Mouse (Mus musculus): ENCODE measurements around the gene Actl9. TPM values are rescaled to one million over a fixed set of nuclear protein-coding genes. Genes with fewer than 3 reads are reported as not detected.

Actl9 gene
- polyA plus RNA-seq, 1 experiment from 2014 or later, result not detected

Other genes starting within 250 kb of the Actl9 start
- gene Olfr239, start 241.6 kb upstream of the Actl9 start, polyA plus RNA-seq (2015; fragmentation: Nextera tagmentation; extraction: Ambion mirVana), result not detected in 2 replicates
- not detected in 2 replicates for gene Olfr1564, start 211.2 kb upstream of the Actl9 start, polyA plus RNA-seq (2015; fragmentation: Nextera tagmentation; extraction: Ambion mirVana)
- 20.1 and 20.7 TPM in 2 replicates for gene Zfp955a, start 177.8 kb upstream of the Actl9 start, polyA plus RNA-seq (2015; fragmentation: Nextera tagmentation; extraction: Ambion mirVana)
- gene Olfr63, start 168.2 kb upstream of the Actl9 start, polyA plus RNA-seq (2015; fragmentation: Nextera tagmentation; extraction: Ambion mirVana), result not detected in 2 replicates
- gene Zfp955b, start 143.4 kb upstream of the Actl9 start, polyA plus RNA-seq (2015; fragmentation: Nextera tagmentation; extraction: Ambion mirVana), result 12.0 and 12.2 TPM in 2 replicates
- 8.8 and 9.5 TPM in 2 replicates for gene Zfp81, start 74.0 kb upstream of the Actl9 start, polyA plus RNA-seq (2015; fragmentation: Nextera tagmentation; extraction: Ambion mirVana)
- 19.0 and 19.7 TPM in 2 replicates for gene Zfp101, start 38.3 kb upstream of the Actl9 start, polyA plus RNA-seq (2015; fragmentation: Nextera tagmentation; extraction: Ambion mirVana)
- 153 and 157 TPM in 2 replicates for gene Adamts10, start 91.3 kb downstream of the Actl9 start, polyA plus RNA-seq (2015; fragmentation: Nextera tagmentation; extraction: Ambion mirVana)
- gene Myo1f, start 122.8 kb downstream of the Actl9 start, polyA plus RNA-seq (2015; fragmentation: Nextera tagmentation; extraction: Ambion mirVana), result 5.2 and 6.0 TPM in 2 replicates
- gene Zfp414, start 196.2 kb downstream of the Actl9 start, polyA plus RNA-seq (2015; fragmentation: Nextera tagmentation; extraction: Ambion mirVana), result 53.0 and 56.2 TPM in 2 replicates
- 1.0 and 1.1 TPM in 2 replicates for gene Pram1, start 205.2 kb downstream of the Actl9 start, polyA plus RNA-seq (2015; fragmentation: Nextera tagmentation; extraction: Ambion mirVana)